Mouse (Mus musculus): ENCODE measurements around the gene Iqgap1. TPM values are rescaled to one million over a fixed set of nuclear protein-coding genes. Genes with fewer than 3 reads are reported as not detected.
"Not testable (repeated sequence)": the region's sequence is repeated elsewhere in the genome, so short reads cannot be mapped to it uniquely, and the experiment has no call there.

Gene Iqgap1
- polyA plus RNA-seq, 1 experiment from 2014 or later, result 52.9 TPM

DNA sequence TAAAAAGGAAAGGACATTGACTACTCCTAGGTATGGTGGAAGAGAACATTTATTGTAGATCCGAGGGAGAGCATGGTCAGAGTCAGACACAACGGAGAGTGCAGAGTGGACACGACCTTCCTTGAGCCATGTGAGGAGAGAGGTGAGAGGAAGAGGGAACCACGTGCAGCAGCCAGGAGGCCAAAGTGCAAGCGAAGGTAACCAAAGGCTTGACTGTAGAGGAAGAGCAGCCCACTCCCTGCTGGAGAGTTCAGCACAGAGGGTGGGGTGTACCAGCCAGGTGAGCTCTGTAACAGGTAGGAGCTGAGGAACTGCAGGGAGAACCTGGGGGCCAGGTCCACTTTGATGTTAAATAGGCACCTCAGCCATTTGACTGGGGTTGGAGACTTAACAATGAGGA, 16.4 kb upstream of the Iqgap1 start:
- no peaks in the 10 kb centered on the region for H3K36me3 ChIP-seq
- no peak overlapping the region for H3K9ac ChIP-seq
- no peak overlapping the region for H3K4me3 ChIP-seq
- H3K4me2 ChIP-seq (replicated peaks), result no peak overlapping the region
- WGBS, result 68% methylated on average over 5 of the region's 5 CpGs
- H3K27me3 ChIP-seq, result no peaks in the 10 kb centered on the region
- ATAC-seq (ENCODE audit: low FRiP score, low read depth), result no peak
- H3K4me1 ChIP-seq, result peaks cover 8% of the 10 kb centered on the region
- H3K9me3 ChIP-seq, result no peaks in the 10 kb centered on the region
- no peak overlapping the region for H3K27ac ChIP-seq

DNA sequence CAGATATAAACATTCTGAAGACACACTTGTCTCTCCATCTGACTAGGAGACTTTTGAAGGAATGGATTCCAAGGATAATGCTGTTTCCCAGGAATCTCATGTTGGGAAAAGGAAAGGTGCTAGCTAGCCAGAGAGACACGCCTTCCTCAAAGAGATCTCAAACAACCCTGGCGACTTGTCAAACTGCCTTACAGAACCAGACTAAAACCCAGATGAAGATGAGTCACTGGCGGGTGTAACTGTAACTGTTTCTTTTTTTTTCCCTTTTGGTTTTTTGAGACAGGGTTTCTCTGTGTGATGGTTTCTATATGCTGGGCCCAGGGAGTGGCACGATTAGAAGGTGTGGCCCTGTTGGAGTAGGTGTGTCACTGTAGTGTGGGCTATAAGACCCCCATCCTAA, 15.2 kb upstream of the Iqgap1 start:
- H3K4me2 ChIP-seq (replicated peaks), result no peak overlapping the region

GRCm38 (mm10) chr7:80840241-80840640, 14.5 kb upstream of the Iqgap1 start:
- Histone ChIP-seq H3K4me1 (peaks cover 13% of the 10 kb centered on the region), H3K4me2 (replicated peaks) (no peak overlapping the region), H3K27me3 (no peaks in the 10 kb centered on the region), H3K4me3 (no peak overlapping the region), H3K9me3 (no peaks in the 10 kb centered on the region), H3K36me3 (no peaks in the 10 kb centered on the region), H3K9ac (no peak overlapping the region), H3K27ac (no peak overlapping the region)
- no peak for ATAC-seq (ENCODE audit: low FRiP score, low read depth)
- 54% methylated on average over 1 of the region's 1 CpGs for WGBS

More for the DNA sequence above, 15.2 kb upstream of the Iqgap1 start:
- Histone ChIP-seq H3K4me3 (no peak overlapping the region), H3K9ac (no peak overlapping the region), H3K36me3 (no peaks in the 10 kb centered on the region), H3K27me3 (no peaks in the 10 kb centered on the region), H3K9me3 (no peaks in the 10 kb centered on the region), H3K27ac (no peak overlapping the region), H3K4me1 (peaks cover 9% of the 10 kb centered on the region)
- 72% methylated on average over 4 of the region's 4 CpGs for WGBS
- no peak for ATAC-seq (ENCODE audit: low FRiP score, low read depth)

DNA sequence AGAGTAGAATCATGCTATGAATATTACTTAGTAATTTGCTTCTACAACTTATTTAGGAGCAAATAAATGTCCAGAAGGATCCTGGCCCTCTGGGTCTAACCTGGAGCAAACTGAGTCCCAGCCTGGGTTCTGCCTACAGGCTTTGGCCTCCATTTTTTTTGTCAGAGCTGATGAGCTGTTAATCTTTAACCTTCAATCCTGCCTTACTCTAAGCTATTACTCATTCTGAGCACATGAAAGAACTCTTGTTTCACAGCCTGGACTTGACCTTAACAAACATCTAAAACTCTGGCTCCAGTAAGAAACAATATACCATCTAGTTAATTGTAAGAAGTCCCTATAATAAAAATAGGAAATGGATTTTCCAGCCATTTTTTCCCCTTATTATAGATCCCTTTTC, 14.0 kb upstream of the Iqgap1 start:
- no peaks in the 10 kb centered on the region for H3K27me3 ChIP-seq
- H3K4me1 ChIP-seq, result peaks cover 13% of the 10 kb centered on the region
- no peak overlapping the region for H3K4me3 ChIP-seq
- no peak overlapping the region for H3K9ac ChIP-seq
- H3K27ac ChIP-seq, result no peak overlapping the region
- H3K36me3 ChIP-seq, result no peaks in the 10 kb centered on the region
- ATAC-seq (ENCODE audit: low FRiP score, low read depth), result no peak
- H3K9me3 ChIP-seq, result no peaks in the 10 kb centered on the region
- H3K4me2 ChIP-seq (replicated peaks), result no peak overlapping the region

GRCm38 (mm10) chr7:80838247-80838646, 12.5 kb upstream of the Iqgap1 start:
- Histone ChIP-seq H3K4me3 (no peak overlapping the region), H3K27ac (no peak overlapping the region), H3K4me2 (replicated peaks) (no peak overlapping the region), H3K36me3 (no peaks in the 10 kb centered on the region), H3K27me3 (no peaks in the 10 kb centered on the region), H3K9me3 (no peaks in the 10 kb centered on the region), H3K9ac (no peak overlapping the region), H3K4me1 (peaks cover 13% of the 10 kb centered on the region)
- 34% methylated on average over 7 of the region's 7 CpGs for WGBS
- no peak for ATAC-seq (ENCODE audit: low FRiP score, low read depth)

DNA sequence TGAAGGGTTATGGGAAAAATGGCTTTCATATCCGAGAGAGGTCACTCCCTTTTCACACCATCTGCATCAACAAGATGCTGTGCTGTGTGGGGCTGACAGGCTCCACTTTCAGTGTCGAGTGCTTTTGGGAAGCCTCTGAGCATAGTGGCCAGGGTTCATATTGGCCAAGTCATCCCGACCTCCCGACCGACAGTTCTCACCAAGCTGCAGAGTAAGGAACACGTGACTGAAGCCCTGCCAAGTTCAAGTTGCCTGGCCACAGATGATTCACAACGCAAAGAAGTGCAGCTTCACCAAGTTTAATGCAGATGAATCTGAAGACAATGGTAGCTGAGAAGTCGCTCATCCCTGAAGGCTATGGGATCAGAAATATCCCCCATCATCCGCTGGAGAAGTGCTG, 12.0 kb upstream of the Iqgap1 start:
- no peaks in the 10 kb centered on the region for H3K36me3 ChIP-seq
- H3K27me3 ChIP-seq, result no peaks in the 10 kb centered on the region
- no peaks in the 10 kb centered on the region for H3K9me3 ChIP-seq
- WGBS, result 50% methylated on average over 9 of the region's 9 CpGs
- peaks cover 16% of the 10 kb centered on the region for H3K4me1 ChIP-seq
- no peak for ATAC-seq (ENCODE audit: low FRiP score, low read depth)
- no peak overlapping the region for H3K9ac ChIP-seq
- H3K4me2 ChIP-seq (replicated peaks), result no peak overlapping the region
- H3K27ac ChIP-seq, result no peak overlapping the region
- H3K4me3 ChIP-seq, result no peak overlapping the region

- Histone ChIP-seq H3K4me1 (peaks cover 22% of the 10 kb centered on the region), H3K9me3 (no peaks in the 10 kb centered on the region), H3K9ac (no peak overlapping the region), H3K36me3 (no peaks in the 10 kb centered on the region), H3K27me3 (no peaks in the 10 kb centered on the region), H3K4me2 (replicated peaks) (no peak overlapping the region), H3K27ac (no peak overlapping the region), H3K4me3 (no peak overlapping the region)
- WGBS, result 55% methylated on average over 4 of the region's 4 CpGs
- no peak for ATAC-seq (ENCODE audit: low FRiP score, low read depth)
Observed at GRCm38 (mm10) chr7:80835984-80836652, 10.3 kb upstream of the Iqgap1 start.

DNA sequence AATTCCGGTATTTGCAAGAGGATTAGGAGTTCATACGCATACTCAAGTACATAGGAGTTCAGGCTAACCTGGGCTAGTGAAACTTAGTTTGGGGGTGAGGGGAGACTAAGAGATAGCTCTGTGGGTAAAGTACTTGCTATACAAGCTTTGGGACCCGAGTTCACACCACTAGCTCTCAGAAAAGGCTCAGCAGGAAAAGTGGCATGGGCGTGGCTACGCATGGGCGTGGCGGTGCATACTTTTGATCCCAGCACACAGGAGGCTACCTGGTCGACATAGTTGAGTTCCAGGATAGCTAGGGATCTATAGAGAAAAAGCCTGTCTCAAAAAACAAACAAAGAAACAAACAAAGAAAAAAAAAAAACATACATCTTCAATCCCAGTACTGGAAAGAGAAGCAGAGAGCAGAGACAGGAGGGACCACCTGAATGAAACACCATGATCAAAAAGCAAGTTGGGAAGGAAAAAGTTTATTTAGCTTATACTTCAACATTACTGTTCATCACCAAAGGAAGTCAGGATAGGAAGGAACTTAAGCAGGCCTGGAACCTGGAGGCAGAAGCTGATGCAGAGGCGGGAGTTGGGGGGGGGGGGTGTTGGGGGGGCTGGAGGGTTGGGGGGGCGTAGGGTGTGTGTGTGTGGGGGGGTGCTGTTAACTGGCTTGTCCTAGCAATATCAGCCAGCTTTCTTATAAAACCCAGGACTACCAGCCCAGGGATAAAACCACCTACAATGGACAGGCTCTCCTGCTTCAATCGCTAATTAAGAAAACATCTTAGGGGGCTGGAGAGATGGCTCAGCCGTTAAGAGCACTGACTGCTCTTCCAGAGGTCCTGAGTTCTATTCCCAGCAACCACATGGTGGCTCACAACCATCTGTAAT, 8.1 kb upstream of the Iqgap1 start:
- Histone ChIP-seq H3K9ac (no peak overlapping the region), H3K9me3 (no peaks in the 10 kb centered on the region), H3K4me3 (no peak overlapping the region), H3K27me3 (no peaks in the 10 kb centered on the region), H3K36me3 (no peaks in the 10 kb centered on the region), H3K27ac (no peak overlapping the region), H3K4me2 (replicated peaks) (no peak overlapping the region), H3K4me1 (peaks cover 22% of the 10 kb centered on the region)
- WGBS, result 27% methylated on average over 11 of the region's 12 CpGs
- no peak for ATAC-seq (ENCODE audit: low FRiP score, low read depth)

DNA sequence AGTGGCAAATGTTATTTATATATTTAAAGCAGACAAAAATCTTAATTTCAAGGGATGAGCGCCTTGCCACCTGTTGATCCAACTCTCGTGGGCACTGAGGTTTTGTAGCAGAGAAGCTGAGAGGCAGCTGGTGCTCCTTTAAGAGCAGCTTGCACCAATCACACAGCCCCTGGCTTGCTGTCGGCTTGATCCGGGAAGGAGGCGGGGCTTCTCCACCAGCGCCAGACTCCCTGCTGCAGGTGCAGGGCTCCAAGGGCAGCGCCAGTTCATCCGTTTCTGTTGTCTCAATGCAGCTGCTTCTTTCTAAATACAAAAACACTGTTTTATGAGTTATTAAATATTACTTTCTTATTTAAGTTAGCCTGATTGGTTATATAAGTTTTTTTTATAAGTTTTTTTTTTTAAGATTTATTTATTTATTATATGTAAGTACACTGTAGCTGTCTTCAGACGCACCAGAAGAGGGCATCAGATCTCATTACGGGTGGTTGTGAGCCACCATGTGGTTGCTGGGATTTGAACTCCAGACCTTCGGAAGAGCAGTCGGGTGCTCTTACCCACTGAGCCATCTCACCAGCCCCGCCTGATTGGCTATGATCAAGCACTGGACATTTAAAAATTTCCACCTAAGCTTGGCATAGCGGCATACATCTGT, 7.3 kb upstream of the Iqgap1 start:
- peak; percentile 44; the same call in 1 of the 2 replicates for ATAC-seq (ENCODE audit: low FRiP score, low read depth)
- not testable (repeated sequence) for H3K27ac ChIP-seq; H3K36me3 ChIP-seq; H3K9me3 ChIP-seq; H3K4me3 ChIP-seq; H3K4me2 ChIP-seq (replicated peaks); H3K27me3 ChIP-seq; H3K9ac ChIP-seq
- peaks cover 20% of the 10 kb centered on the region for H3K4me1 ChIP-seq
- WGBS, result 13% methylated on average over 14 of the region's 14 CpGs

DNA sequence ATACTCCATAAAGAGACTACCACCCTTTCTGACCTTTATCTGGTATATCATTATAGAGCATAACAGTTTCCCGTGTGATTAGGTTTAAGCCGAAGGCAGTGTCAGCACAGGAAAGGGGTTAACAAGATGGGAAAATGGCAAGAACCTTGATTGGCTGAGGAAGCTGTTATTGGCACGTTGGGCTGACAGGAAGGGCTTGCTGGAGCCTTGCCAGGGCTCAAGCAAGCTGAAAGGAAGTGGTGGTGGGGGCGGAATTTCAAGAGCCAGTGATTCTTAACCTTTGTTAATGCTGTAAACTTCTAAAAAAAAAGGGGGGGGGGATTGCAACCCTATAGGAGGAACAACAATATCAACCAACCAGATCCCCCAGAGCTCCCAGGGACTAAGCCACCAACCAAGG, 6.4 kb upstream of the Iqgap1 start:
- H3K4me1 ChIP-seq, result peaks cover 14% of the 10 kb centered on the region
- no peak overlapping the region for H3K27ac ChIP-seq
- ATAC-seq (ENCODE audit: low FRiP score, low read depth), result no peak
- H3K27me3 ChIP-seq, result no peaks in the 10 kb centered on the region
- no peaks in the 10 kb centered on the region for H3K9me3 ChIP-seq
- no peak overlapping the region for H3K4me3 ChIP-seq
- 26% methylated on average over 4 of the region's 4 CpGs for WGBS
- H3K4me2 ChIP-seq (replicated peaks), result no peak overlapping the region
- no peaks in the 10 kb centered on the region for H3K36me3 ChIP-seq
- no peak overlapping the region for H3K9ac ChIP-seq

DNA sequence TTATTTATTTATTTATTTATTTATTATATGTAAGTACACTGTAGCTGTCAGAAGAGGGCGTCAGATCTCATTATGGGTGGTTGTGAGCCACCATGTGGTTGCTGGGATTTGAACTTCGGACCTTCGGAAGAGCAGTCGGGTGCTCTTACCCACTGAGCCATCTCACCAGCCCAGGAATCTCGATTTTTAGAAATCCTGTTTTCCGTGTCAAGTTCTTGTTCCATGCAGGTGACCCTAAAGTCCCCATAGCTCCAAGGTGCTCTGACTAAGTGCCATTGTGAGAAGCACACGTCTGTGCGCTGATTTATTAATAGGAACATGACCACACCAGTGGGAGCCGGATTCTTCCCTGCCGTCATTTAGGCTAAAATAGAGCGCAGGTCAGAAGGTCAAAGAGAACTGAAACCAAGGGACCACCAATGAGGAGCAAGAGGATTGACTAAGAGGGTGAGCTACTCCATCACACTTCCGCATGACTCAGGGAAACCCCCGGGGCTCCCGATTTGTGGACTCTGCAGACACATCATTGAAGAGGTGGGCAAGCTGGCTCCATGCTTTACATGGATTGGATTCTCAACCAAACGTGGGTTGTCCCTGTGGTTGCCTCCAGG, 4.5 kb upstream of the Iqgap1 start:
- 78% methylated on average over 15 of the region's 15 CpGs for WGBS
- Histone ChIP-seq H3K27ac (no peak overlapping the region), H3K4me2 (replicated peaks) (no peak overlapping the region), H3K4me3 (no peak overlapping the region), H3K9me3 (no peaks in the 10 kb centered on the region), H3K4me1 (peaks cover 19% of the 10 kb centered on the region), H3K27me3 (no peaks in the 10 kb centered on the region), H3K36me3 (no peaks in the 10 kb centered on the region), H3K9ac (no peak overlapping the region)
- no peak for ATAC-seq (ENCODE audit: low FRiP score, low read depth)

Measured in limb, embryonic 13.5 days (tissue).